Mouse (Mus musculus): ENCODE measurements around the gene Actl11. TPM values are rescaled to one million over a fixed set of nuclear protein-coding genes. Genes with fewer than 3 reads are reported as not detected.

Gene Actl11
- total and polyA plus RNA-seq, 2 experiments, result not detected

- Histone ChIP-seq H3K27me3 (ENCODE audit: control insufficient read depth, insufficient read depth, low read length) (no peaks in the 10 kb centered on the region), H3K36me3 (ENCODE audit: control insufficient read depth, insufficient read depth, low read length) (no peaks in the 10 kb centered on the region), H3K4me1 (ENCODE audit: control insufficient read depth, insufficient read depth, low read length) (no peaks in the 10 kb centered on the region), H3K4me3 (ENCODE audit: insufficient read depth, low read depth, low read length) (peak within 1 kb of the TSS; percentile 81), H3K27ac (replicated peaks; ENCODE audit: insufficient read depth, low read depth, low read length) (peak within 1 kb of the TSS; percentile 89), H3K79me2 (ENCODE audit: control insufficient read depth, insufficient read depth, low read length) (no peaks in the 10 kb centered on the region), H3K9ac (ENCODE audit: low read depth, low read length) (peak within 1 kb of the TSS; percentile 91)
- DNase-seq (ENCODE audit: extremely low read depth, low read depth, low spot score), result no peak
- 90% methylated on average over 10 of the region's 10 CpGs for WGBS
- TF ChIP-seq POLR2A (IDR thresholded peaks at IDR 0.05; ENCODE audit: extremely low read depth, insufficient read depth, low read length) (no peak), CTCF (IDR thresholded peaks at IDR 0.05; ENCODE audit: low read depth, low read length) (no peak)
Observed at GRCm38 (mm10) chr9:107949922-107950235, 21.6 kb downstream of the Actl11 start, which contains the start of gene Traip. Gene Traip, plus strand, starts transcription at chr9:107950136.

GRCm38 (mm10) chr9:107950460-107951355, 22.4 kb downstream of the Actl11 start:
- peak; percentile 69 for DNase-seq (ENCODE audit: extremely low read depth, low read depth, low spot score)
- H3K9ac ChIP-seq (ENCODE audit: low read depth, low read length), result peak overlapping the region; percentile 91
- 8% methylated on average over 45 of the region's 45 CpGs for WGBS
- no peaks in the 10 kb centered on the region for H3K79me2 ChIP-seq (ENCODE audit: control insufficient read depth, insufficient read depth, low read length)
- peak overlapping the region; percentile 89 for H3K27ac ChIP-seq (replicated peaks; ENCODE audit: insufficient read depth, low read depth, low read length)
- H3K4me3 ChIP-seq (ENCODE audit: insufficient read depth, low read depth, low read length), result peak overlapping the region; percentile 81
- no peaks in the 10 kb centered on the region for H3K36me3 ChIP-seq (ENCODE audit: control insufficient read depth, insufficient read depth, low read length)
- TF ChIP-seq POLR2A (IDR thresholded peaks at IDR 0.05; ENCODE audit: extremely low read depth, insufficient read depth, low read length) (peak; percentile 51; the same call in 1 of the 2 replicates), CTCF (IDR thresholded peaks at IDR 0.05; ENCODE audit: low read depth, low read length) (no peak)
- H3K27me3 ChIP-seq (ENCODE audit: control insufficient read depth, insufficient read depth, low read length), result no peaks in the 10 kb centered on the region
- no peaks in the 10 kb centered on the region for H3K4me1 ChIP-seq (ENCODE audit: control insufficient read depth, insufficient read depth, low read length)

GRCm38 (mm10) chr9:107955613-107956289, 27.5 kb downstream of the Actl11 start:
- WGBS, result 82% methylated on average over 6 of the region's 6 CpGs
- TF ChIP-seq POLR2A (IDR thresholded peaks at IDR 0.05; ENCODE audit: extremely low read depth, insufficient read depth, low read length) (no peak), CTCF (IDR thresholded peaks at IDR 0.05; ENCODE audit: low read depth, low read length) (no peak)
- H3K27me3 ChIP-seq (ENCODE audit: control insufficient read depth, insufficient read depth, low read length), result no peaks in the 10 kb centered on the region

GRCm38 (mm10) chr9:107957141-107957540, 28.9 kb downstream of the Actl11 start:
- Histone ChIP-seq H3K4me1 (ENCODE audit: control insufficient read depth, insufficient read depth, low read length) (no peaks in the 10 kb centered on the region), H3K79me2 (ENCODE audit: control insufficient read depth, insufficient read depth, low read length) (no peaks in the 10 kb centered on the region), H3K27me3 (ENCODE audit: control insufficient read depth, insufficient read depth, low read length) (no peaks in the 10 kb centered on the region), H3K36me3 (ENCODE audit: control insufficient read depth, insufficient read depth, low read length) (no peaks in the 10 kb centered on the region), H3K27ac (replicated peaks; ENCODE audit: insufficient read depth, low read depth, low read length) (no peak overlapping the region), H3K9ac (ENCODE audit: low read depth, low read length) (no peak overlapping the region), H3K4me3 (ENCODE audit: insufficient read depth, low read depth, low read length) (no peak overlapping the region)
- WGBS, result 65% methylated on average over 6 of the region's 6 CpGs
- TF ChIP-seq POLR2A (IDR thresholded peaks at IDR 0.05; ENCODE audit: extremely low read depth, insufficient read depth, low read length) (no peak), CTCF (IDR thresholded peaks at IDR 0.05; ENCODE audit: low read depth, low read length) (no peak)
- DNase-seq (ENCODE audit: extremely low read depth, low read depth, low spot score), result no peak

More at GRCm38 (mm10) chr9:107955613-107956289, 27.5 kb downstream of the Actl11 start:
- Histone ChIP-seq H3K9ac (ENCODE audit: low read depth, low read length) (no peak overlapping the region), H3K36me3 (ENCODE audit: control insufficient read depth, insufficient read depth, low read length) (no peaks in the 10 kb centered on the region), H3K4me3 (ENCODE audit: insufficient read depth, low read depth, low read length) (no peak overlapping the region), H3K4me1 (ENCODE audit: control insufficient read depth, insufficient read depth, low read length) (no peaks in the 10 kb centered on the region), H3K27ac (replicated peaks; ENCODE audit: insufficient read depth, low read depth, low read length) (no peak overlapping the region), H3K79me2 (ENCODE audit: control insufficient read depth, insufficient read depth, low read length) (no peaks in the 10 kb centered on the region)
- DNase-seq (ENCODE audit: extremely low read depth, low read depth, low spot score), result no peak

- H3K4me1 ChIP-seq (ENCODE audit: control insufficient read depth, insufficient read depth, low read length), result no peaks in the 10 kb centered on the region
- no peaks in the 10 kb centered on the region for H3K79me2 ChIP-seq (ENCODE audit: control insufficient read depth, insufficient read depth, low read length)
- no peaks in the 10 kb centered on the region for H3K36me3 ChIP-seq (ENCODE audit: control insufficient read depth, insufficient read depth, low read length)
- no peak overlapping the region for H3K4me3 ChIP-seq (ENCODE audit: insufficient read depth, low read depth, low read length)
- H3K27ac ChIP-seq (replicated peaks; ENCODE audit: insufficient read depth, low read depth, low read length), result no peak overlapping the region
- 78% methylated on average over 6 of the region's 6 CpGs for WGBS
- TF ChIP-seq POLR2A (IDR thresholded peaks at IDR 0.05; ENCODE audit: extremely low read depth, insufficient read depth, low read length), result no peak
- TF ChIP-seq CTCF (IDR thresholded peaks at IDR 0.05; ENCODE audit: low read depth, low read length), result no peak
- DNase-seq (ENCODE audit: extremely low read depth, low read depth, low spot score), result no peak
- no peaks in the 10 kb centered on the region for H3K27me3 ChIP-seq (ENCODE audit: control insufficient read depth, insufficient read depth, low read length)
- H3K9ac ChIP-seq (ENCODE audit: low read depth, low read length), result no peak overlapping the region
Observed at GRCm38 (mm10) chr9:107959896-107960295, 31.6 kb downstream of the Actl11 start.
